Mouse (Mus musculus) frontal cortex, adult 2 months (tissue): ENCODE data around the gene Unc5b. TPM values are rescaled to one million over a fixed set of nuclear protein-coding genes. Genes with fewer than 3 reads are reported as not detected.
A peak's percentile ranks its signal among the peaks of the same experiment; 100 is the strongest.
"Not testable (repeated sequence)": the region's sequence is repeated elsewhere in the genome, so short reads cannot be mapped to it uniquely, and the experiment has no call there.

Experiments
- DNase-seq, 2 experiments: peaks; one replicate each; pipeline ENCODE4 v3.0.0; 2022; ENCODE audit warnings: low spot score in 1 of 2; ENCODE audit errors: extremely low spot score in 1 of 2
- polyA plus RNA-seq: library from polyadenylated mRNA; depleted of rRNA; stranded (reverse); fragments of >200 nt; gene quantifications from 2 replicates; pipeline ENCODE4 v1.2.3, GENCODE M21; 2012; rRNA removed

Gene Unc5b
- polyA plus RNA-seq = 7.2 and 7.4 TPM in 2 replicates

DNA sequence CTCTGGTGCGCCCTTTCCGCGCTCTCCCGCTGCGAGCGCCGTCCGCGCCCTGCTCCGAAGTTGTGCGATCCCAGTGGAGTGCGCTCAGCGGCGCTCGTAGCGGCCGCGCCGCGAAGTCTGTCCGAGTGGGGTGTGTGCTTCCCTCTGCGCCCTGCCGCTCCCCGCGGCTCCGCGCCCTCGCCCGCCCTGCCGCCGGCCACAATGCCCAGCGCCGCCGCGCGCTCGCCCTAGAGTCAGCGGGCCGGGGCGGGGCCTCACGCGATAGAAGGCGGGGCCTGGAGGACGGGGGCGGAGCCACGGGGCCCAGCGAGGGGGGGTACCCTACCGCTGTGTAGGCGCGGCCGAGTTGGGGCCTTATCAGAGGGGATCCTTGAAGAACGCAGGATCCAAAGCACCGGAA, at the start of gene Unc5b:
TSS of gene Unc5b (minus strand) at position 203 of the 400 bp plus-strand sequence.
- peak; percentile 59 to 86 for DNase-seq

DNA sequence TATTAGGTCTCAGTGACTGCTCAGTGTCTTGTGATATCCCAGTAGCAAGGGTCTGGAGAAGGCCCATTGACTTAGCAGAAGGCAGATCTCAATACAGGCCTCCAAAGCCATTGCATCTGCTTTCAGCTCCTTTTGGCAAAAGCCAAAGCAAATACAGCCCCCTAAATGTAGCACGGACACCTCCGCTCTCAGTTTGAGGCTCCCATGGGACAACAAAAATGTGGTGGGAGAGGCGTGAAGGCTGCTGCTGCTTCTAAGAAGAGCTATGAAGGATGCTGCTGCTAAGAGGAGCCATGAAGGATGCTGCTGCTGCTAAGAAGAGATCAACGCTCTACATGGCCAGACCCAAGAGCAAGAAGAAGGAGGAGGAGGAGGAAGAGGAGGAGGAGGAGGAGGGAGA, 48.4 kb upstream of the Unc5b start:
- DNase-seq = peak in 1 of 2 experiments; percentile 20

DNA sequence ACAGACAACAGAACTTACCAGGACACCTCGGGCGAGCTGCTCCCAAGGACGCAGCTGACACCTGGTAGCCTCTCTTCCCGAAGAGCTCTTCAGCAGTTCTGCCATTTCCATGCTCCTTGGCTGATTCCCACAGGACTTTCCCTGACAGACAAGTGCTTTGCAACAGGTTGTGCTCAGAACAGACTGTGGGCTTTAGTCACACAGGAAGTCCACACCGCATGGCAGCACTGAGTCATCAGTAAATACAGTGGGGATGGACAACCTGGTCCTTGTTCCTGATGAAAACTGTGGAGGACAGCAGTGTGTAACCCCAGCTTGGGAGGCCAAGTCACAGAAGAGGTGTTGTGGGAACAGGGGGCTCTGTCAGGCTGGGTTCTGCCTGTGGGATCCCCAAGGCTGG, 45.7 kb upstream of the Unc5b start:
- DNase-seq = no peak

DNA sequence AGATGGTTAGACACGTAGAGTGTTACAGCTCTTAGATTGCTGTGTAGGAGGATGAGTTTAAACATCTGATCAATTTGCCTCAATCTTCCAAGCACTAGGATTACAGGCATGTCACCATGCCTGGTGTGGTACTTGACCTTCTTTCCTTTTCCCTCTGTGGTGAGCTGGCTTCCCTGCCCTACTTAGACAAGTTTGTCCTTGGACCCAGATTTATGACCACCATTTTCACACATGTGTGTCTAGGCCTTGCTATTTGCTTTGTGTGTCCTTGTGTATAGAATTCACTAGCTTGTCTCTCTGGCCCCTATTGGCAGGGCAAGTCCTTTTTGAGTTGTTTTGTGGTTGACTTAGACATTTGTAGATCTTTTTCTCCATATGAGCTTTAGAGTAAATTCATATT, 43.6 kb upstream of the Unc5b start:
- DNase-seq = no peak

DNA sequence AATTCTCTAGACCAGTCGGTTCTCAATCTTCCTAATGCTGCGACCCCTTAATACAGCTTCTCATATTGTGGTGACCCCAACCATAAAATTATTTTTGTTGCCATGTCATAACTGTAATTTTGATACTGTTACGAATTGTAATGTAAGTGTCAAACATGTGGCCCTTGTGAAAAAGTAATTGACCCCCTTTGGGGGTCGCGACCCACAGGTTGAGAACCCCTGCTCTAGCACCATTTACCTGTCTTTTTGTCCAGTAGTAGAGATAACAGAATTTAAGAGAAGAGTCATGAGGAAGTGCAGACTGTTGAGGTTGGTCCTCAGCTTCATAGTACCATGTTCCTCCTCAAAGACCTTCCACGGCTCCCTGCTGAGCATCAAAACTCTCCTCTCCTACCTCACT, 31.9 kb upstream of the Unc5b start:
- DNase-seq = no peak

DNA sequence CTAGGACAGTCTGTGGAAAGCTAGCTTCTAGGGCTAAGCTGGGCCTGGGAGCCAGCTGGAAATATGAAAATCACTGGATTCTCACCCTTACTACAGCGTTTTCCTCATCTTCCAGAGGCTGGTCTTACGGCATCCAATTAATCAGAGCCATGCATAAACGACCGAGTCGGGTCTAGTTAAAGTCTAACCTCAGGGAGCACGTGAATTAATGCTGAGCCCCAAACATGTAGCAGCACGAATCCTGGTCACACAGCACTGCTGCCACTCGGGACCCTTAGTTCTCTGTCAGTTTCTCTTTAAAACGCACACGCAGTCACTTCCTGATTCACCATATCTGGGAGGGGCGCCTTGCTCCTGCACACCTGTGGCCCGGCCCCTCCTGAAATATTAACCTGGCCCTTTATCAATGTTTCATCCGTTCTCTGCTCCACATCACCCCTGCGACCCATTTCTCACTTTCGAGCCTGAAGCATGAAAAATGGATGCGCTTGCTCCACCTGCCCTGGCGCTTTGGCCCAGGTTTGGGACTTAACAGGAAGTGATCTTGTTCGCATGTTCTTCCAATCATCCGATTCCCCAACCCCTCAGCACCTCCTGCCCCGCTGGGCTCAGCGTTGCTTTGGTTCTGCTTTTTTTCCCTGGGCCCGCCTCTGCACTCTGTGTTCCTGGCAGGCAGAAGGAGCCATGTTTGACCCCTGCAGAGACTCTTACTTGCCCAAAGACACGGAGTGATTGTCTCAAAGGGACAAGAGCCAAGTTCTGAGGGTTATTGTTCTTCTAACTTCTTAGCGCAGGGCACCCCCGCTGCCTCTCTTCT, 31.3 kb upstream of the Unc5b start:
- no peak for DNase-seq

DNA sequence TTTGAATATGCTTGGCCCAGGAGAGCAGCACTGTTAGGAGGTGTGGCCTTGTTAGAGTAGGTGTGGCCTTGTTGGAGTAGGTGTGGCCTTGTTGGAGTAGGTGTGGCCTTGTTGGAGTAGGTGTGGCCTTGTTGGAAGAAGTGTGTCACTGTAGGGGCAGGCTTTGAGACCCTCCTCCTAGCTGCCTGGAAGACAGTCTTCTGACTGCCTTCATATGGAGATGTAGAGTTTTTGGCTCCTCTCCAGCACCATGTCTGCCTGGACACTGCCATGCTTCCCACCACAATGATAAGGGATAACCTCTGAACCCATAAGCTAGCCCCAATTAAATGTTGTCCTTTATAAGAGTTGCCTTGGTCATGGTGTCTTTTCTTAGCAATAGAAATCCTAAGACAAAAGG, 13.9 kb upstream of the Unc5b start:
- not testable (repeated sequence) for DNase-seq

DNA sequence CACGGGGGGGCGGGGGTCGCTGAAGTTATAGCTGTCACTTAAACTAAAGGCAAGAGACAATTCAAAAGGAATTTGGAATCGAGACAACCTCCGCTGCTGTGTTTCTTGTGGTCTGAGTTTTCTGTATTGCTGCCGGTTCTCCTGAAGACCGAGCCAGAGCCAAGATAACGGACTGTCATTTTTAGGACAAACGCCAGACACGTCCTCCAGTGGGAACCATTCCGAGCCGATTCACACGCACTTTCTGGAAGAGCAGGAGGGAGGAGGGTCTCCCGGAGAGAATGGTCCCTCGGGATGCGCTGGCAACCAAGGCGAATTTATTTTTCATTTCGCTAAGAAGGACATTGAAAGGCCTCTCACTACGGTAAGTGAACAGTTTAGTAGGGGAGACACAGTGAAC, 7.4 kb upstream of the Unc5b start:
- DNase-seq = no peak

DNA sequence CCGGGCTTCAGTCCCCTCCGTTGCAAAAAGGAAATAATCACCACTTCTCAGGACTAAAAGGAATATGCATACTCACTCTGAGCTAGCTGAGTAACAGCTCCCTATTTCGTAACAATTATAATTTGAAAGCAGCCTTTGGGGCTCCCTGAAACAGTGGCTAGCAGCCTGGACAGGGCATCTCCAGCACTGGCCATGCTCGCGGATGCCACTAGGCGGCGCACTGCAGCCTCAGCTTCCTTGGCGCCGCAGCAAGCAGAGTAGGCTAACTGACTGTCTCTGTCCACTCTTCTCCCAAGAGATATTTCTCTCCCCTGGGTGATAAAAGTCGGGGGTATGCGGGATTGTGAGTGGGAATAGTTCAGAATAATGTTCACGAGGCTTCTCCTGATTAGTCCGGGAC, 3.6 kb upstream of the Unc5b start:
- DNase-seq = peak in 1 of 2 experiments; percentile 89

DNA sequence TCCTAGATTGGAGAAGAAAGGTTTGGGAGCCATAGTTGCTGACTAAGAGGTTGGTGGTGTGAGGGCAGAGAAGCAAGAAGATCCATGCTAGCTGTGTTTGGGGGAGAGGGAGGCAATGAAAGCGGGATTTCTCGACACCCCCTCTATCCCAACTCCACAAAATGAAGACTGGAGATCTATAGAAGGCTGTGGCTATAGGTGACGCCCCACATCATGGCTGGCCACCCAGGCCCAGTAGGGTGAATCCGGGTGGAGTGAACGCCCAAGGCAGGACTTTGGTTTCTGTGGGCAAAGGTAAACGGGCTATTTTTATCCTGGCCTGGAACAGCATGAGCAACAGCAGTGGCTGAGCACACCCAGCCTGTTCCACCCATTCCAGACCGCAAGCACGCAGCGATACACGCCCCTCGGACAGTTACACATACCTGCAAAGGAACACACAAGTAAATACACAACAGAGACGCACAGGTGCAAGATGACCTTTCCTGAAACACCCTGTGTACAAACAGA, 1.3 kb upstream of the Unc5b start:
- no peak for DNase-seq

DNA sequence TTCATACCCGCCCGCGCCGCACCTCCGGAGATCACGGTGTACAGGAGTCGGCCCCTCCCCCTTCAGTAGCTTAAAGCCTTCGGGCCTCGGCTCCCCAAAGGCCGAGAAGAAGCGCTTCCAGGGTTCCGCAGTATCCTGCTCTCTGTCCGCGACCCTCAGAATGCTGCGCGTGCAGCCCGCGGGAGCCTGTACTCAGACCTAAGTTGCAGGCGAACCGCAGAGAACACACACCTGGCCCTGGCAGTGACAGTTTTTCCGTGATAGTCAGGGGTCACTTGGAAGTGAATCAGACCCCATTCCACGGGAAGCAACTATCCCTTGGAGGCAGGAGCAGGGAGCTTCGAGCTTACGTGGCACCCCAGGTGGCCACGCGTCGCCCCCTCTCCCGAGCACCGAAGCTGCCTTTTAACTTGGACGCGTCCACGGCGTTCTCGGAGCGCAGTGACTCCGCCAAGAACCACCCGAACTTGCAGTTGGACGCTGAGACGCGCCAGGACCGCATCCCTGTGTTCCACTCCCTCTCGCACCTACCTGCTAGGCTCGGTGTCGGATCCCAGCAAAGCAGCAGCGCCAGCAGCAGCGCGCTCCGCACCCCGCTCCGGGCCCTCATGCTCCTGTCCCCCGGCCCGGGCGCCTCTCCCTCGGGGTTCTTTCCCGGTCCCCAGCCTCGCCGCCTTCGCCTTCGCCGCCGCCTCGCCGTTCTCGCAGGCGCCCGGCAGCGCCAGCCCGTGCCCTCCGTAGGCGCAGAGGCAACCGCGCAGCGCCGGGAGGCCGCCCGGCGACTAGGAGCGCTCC, 628 bp downstream of the Unc5b start:
- DNase-seq = no peak

DNA sequence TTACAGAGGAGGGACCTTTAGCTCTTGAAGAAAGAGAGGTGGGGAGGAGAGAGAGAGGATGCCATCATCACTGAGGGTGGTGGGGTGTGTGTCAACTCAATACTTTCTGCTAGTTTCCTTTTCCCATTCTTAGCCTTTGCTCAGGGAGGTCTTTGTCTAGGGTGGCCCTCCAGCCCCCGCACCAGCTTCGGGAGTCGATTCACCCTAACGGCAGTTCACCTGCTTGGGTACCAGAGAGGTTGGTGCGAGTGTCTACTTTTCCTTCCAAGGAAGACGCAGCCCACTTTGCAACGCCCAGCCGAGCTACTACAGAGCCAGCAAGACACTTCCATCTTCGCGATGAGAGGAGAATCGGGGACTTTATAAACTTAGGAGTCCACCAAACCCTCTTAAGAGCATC, 1.4 kb downstream of the Unc5b start:
- DNase-seq = no peak

DNA sequence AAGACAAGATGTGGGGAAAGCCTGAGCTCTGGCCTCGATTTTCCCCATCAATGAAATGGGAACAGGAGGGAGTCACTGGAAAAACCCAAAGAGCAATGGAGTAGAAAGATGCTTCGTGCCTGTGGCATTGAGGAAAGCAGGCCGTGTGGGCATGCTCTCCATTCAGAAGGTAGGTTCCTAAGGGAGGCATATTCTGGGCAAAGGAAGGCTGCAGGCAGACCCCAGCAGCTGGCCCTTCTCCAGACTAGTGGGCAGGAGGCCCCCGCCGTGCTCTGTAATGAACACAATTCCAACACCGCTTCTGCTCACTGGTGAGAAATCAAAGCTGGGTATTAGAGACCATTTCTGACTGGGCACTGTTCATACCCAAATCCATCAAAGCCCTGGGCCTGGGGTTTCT, 2.3 kb downstream of the Unc5b start:
- no peak for DNase-seq

DNA sequence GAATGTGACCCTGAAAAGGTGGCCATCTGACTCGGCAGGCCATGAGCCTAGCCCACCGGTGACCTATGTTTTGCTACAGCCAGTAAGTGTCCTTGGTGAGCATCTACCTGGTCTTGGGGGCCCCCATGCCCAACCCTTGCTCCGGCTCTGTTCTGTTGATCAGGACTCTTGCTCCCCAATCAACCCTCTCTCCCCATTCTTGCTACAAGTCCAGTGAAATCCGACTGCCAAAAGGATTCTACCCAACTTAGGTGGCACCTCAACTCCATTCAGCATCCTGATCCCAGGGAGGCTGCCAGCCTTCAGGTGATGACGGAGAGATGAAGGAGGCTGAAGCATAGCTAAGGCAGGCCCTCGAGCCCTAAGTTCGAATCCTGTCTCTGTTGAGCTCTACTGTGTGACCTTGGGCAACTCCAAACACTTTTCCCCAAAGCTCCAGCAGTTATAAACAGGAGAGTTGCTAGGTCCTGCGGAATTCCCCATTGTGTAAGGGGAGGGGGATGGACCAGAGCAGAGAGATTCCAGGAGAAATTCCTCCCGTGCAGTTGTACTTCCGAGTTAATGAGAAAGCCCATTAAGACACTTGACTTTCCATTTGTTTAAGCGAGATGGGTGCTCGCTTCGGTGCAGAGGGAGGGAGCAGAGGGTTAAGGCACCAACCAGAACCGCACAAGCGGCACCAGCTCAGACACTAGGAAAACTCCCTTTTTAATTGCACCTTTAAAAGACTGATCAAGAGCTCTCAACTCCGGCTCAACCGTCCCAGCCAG, 3.3 kb downstream of the Unc5b start:
- DNase-seq = no peak

DNA sequence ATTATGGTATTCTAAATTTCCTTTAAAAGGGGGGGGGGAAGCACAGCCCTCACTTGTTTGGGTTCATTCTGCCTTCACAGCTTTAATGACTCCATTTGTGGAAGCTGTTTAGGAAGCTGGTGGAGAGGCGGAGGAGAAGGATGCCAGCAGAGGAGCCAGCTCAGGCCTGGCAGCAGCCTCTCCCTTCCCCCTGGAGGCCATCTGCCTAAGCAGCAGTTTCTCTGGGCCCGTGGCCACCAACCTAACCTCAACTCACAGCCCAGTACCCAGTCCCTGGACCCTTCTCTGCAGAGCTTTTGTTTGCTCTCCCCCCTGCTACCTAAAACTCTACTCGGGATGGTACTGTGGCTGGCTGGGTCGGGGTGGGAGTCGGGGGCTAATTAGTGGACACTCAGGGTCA, 4.1 kb downstream of the Unc5b start:
- DNase-seq = peak in 1 of 2 experiments; percentile 51

DNA sequence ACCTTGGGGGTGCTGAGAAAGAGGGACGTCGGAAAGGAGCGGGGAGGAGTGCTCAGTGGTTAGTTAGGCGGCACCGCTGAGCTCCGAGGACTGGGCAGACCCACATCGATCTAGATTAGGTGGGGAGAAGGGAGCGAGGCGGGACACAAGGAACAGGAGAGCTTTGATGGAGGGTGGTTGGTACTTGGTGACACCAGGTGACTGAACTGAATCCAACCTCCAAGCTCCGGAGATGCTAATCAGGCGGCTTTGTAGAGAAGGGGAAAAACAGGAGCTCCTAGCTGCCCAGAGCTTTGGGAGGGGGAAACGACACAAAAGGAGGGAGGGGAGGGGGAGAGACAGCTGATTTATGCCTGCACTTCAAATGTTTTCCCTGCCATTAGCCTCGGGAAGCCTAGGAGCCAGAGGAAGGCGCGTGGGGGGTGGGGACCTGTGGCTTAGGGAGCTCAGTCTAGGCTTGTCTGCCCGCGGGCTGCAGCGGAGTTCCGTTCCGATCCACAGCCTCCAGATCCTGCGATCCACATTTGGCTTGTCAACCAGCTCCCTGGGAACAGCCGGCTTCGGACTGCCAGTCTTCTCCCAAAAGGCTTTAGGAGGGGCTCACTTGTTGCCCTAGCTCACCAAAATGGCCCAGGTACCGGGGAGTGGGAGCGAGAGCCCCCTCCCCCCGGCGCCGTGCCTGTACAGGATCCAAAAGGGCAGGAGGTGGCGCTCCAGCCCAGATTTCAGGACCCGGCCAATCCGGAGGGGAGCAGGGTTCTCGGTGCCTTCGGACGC, 4.7 kb downstream of the Unc5b start:
- peak in 1 of 2 experiments; percentile 52 for DNase-seq

DNA sequence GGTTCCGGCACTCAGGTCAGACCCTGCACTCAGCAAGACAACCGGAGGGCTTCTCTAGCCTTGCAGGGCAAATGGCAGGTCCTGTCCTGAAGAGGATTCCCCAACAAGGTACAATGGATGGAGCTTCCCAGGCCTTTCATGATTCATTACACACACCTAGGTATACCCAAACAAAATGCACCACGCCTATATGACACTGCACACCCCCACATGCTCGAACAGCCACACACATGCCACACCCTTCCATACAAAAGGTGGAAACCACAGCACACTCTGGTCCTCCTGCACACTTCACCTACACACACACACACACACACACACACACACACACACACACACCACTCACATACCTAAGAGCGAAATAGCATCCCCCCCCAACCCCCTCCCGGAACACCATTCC, 5.4 kb downstream of the Unc5b start:
- DNase-seq = no peak

DNA sequence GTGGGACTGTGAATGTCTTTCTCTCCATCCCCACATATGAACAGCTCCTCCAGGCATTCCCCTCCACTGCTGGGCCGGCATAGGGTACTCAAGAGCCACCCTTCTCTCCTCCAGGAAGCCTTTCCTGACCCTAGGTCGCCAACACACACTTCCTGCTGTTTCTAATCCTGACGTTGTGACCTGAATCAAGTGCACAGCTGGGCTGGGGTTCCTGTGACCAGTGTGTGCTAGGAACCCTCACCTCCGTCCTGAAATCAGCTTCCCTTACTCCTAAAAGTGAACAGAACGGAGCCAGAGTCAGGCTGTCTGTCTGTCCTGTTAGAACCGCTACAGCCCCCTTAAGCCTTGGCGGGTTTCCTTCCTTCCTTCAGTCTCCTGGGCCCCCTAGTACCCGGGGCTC, 7.6 kb downstream of the Unc5b start:
- DNase-seq = no peak

DNA sequence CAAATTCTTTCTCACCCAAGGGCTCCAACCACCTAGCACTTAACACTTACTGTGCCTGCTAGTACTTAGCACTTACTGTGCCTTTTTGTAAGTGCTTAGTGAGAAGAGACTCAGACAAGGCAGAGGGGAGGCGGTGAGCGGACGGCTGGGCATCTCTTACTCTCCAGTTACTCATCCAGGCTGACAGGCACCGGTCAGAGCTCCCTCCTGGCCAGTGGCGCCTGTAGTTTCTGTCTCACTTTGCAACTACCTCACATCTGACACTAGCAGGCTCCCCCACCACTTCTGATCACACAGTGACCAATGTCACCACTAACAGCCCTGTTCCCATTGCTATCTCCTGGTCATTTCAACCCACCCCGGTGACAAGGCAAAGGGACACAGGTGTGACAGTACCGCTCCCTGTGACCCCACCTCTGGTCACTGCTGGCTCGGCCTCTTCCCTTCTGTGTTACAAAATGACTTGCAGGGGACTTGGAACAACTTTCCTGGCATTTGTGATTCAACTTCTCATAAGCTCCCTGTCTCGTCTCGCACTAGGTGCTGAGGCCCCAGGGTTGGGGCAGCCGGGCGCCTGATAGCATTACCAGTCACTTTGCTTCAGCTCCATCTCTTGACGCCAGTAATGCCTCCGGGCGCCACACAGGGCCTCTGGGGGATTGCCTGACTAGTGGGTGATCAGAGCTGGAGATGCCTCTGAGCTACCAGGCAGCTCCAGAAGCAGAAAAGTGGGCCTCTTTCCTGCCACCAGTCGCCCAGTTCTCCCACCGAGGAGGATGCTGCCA, 8.5 kb downstream of the Unc5b start:
- no peak for DNase-seq
